Mouse (Mus musculus) embryonic facial prominence, embryonic 12.5 days (tissue): ENCODE results near the gene Dlx4. TPM values are rescaled to one million over a fixed set of nuclear protein-coding genes. Genes with fewer than 3 reads are reported as not detected.
A peak's percentile ranks its signal among the peaks of the same experiment; 100 is the strongest.

Experiments
- ATAC-seq: fragments of 200-750 bp; cut with Nextera tagmentation; 2 replicates; pipeline ENCODE4 v1.8.0; 2017; ENCODE audit not compliant: insufficient number of reproducible peaks, insufficient read depth, low FRiP score, low TSS enrichment
- H3K27ac ChIP-seq: fragments of 300-500 bp; sonication (generic); 2 replicates; pipeline ENCODE4 v1.5.1; 2016; ENCODE audit warnings: mild to moderate bottlenecking
- H3K27me3 ChIP-seq: fragments of 300-500 bp; sonication (generic); 2 replicates; pipeline ENCODE4 v1.6.1; 2016; ENCODE audit warnings: mild to moderate bottlenecking, moderate library complexity
- H3K36me3 ChIP-seq: fragments of 300-500 bp; sonication (generic); 2 replicates; pipeline ENCODE4 v1.6.1; 2016; ENCODE audit warnings: mild to moderate bottlenecking
- H3K4me1 ChIP-seq: fragments of 300-500 bp; sonication (generic); 2 replicates; pipeline ENCODE4 v1.6.1; 2016
- H3K4me2 ChIP-seq: fragments of 300-500 bp; sonication (generic); replicated peaks from 2 replicates; pipeline ENCODE4 v1.6.1; 2016; ENCODE audit warnings: mild to moderate bottlenecking, moderate library complexity
- H3K4me3 ChIP-seq: fragments of 300-500 bp; sonication (generic); 2 replicates; pipeline ENCODE4 v1.5.1; 2016; ENCODE audit warnings: mild to moderate bottlenecking
- H3K9ac ChIP-seq: fragments of 300-500 bp; sonication (generic); 2 replicates; pipeline ENCODE4 v1.6.1; 2016; ENCODE audit warnings: mild to moderate bottlenecking, moderate library complexity
- H3K9me3 ChIP-seq: fragments of 300-500 bp; sonication (generic); 2 replicates; pipeline ENCODE4 v1.6.1; 2016; ENCODE audit warnings: mild to moderate bottlenecking, moderate library complexity
- WGBS: fragments of 180-500 bp; shearing (Covaris S2); methylation state at CpG from one replicate; pipeline ENCODE4 v1.1.7; 2016; 5-methylcytosine and 5-hydroxymethylcytosine counted together
- polyA plus RNA-seq: library from polyadenylated mRNA; unstranded; fragments of >200 nt; fragmentation: Nextera tagmentation; extraction: Ambion mirVana; gene quantifications from 2 replicates; pipeline ENCODE4 v1.2.1, GENCODE M21; 2016

The Dlx4 gene
- polyA plus RNA-seq, 1 experiment from 2014 or later = 4.9 TPM

- ATAC-seq = no peak
- H3K27ac ChIP-seq = no peak overlapping the region
- H3K9me3 ChIP-seq = no peaks in the 10 kb centered on the region
- no peak overlapping the region for H3K4me2 ChIP-seq
- H3K4me1 ChIP-seq = peaks cover 22% of the 10 kb centered on the region
- H3K4me3 ChIP-seq = no peak overlapping the region
- H3K36me3 ChIP-seq = no peaks in the 10 kb centered on the region
- no peaks in the 10 kb centered on the region for H3K27me3 ChIP-seq
- no peak overlapping the region for H3K9ac ChIP-seq
- 27% methylated on average over 3 of the region's 3 CpGs for WGBS
These were observed 45.7 kb downstream of the Dlx4 start for GRCm38 (mm10) chr11:95100393-95100792.

DNA sequence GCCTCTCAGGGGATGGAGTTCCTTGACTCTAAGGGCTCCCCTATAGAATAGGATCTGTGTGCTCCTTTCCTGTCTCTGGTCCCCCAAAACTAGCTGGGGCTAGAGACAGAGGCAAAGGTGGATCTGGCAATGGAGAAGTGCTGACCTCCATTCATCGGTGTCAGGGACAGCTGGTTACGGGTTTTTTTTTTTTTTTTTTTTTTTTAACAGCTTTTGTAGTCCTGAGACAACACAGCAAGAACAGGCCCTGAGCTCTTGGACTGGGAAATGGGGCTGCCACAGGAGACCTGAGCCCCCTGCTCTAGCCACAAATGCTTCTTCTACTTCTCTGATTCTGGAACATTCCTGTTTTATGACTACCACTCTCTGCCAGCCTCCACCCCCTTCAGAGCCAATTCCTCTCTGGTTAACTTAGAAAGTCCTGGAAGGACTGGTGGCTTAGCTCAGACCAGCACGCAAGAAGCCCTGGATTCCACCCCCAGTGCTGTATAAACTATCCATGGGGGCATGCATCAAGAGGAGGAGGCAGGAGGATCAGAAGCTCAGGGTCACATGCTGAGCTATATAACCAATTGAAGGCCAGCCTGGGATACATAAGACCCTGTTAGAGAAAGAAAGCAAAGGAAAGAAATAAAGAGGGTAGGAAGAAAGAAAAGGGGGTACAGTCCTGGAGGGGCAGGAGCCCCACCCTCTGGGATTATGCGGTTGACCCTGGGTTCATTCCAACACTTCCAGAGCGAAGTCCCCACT is 47.5 kb downstream of the Dlx4 start:
- 78% methylated on average over 5 of the region's 5 CpGs for WGBS
- no peak overlapping the region for H3K27ac ChIP-seq

GRCm38 (mm10) chr11:95097889-95098288 is 48.2 kb downstream of the Dlx4 start:
- no peaks in the 10 kb centered on the region for H3K27me3 ChIP-seq
- no peak overlapping the region for H3K4me2 ChIP-seq
- no peaks in the 10 kb centered on the region for H3K36me3 ChIP-seq
- peaks cover 14% of the 10 kb centered on the region for H3K4me1 ChIP-seq
- H3K9ac ChIP-seq = no peak overlapping the region
- no peak for ATAC-seq
- H3K27ac ChIP-seq = no peak overlapping the region
- WGBS = 70% methylated on average over 6 of the region's 6 CpGs
- H3K4me3 ChIP-seq = no peak overlapping the region
- 0 out of 2 replicates have a peak, but pooled peaks cover 4% of the 10 kb centered on the region for H3K9me3 ChIP-seq

More for the DNA sequence above, 47.5 kb downstream of the Dlx4 start:
- no peaks in the 10 kb centered on the region for H3K27me3 ChIP-seq
- H3K36me3 ChIP-seq = no peaks in the 10 kb centered on the region
- 0 out of 2 replicates have a peak, but pooled peaks cover 4% of the 10 kb centered on the region for H3K9me3 ChIP-seq
- ATAC-seq = no peak
- H3K4me1 ChIP-seq = peaks cover 14% of the 10 kb centered on the region
- no peak overlapping the region for H3K4me3 ChIP-seq
- H3K9ac ChIP-seq = no peak overlapping the region
- no peak overlapping the region for H3K4me2 ChIP-seq

DNA sequence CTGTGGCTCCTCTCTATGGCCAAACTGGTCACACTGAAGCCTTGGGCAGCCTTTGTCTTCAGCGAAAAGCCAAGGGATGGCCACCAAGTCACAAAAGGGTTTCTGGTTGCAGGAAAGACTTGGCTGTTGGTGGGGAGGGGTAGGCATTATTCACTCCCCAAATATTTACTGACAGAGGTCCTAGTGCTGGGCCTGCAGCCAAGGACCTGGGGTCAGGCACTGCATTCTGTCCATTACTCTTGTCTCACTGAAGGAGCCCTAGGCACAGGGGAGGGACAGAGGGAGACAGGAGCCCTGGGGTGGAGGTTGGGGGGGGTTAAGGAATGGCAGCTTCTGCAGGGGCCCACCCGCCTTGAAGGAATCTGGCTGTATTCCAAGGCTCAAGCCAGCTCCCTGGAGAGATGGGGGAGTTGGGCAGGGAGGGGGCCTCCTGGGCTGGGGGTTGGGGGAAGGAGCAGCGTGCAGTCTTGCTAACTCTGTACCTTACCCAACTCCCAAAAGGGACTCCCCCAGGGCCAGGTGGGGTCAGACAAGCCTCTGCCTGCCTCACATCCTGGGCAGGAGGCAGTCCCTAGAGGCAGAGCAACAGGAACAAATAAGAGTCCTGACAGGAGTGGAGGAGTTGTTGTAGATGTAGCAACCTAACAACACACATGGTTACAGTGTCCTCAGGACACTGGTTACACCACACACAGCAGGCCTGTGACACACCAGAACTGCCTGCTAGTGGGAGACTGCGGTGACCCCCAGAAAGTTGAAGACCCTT is 49.3 kb downstream of the Dlx4 start:
- Histone ChIP-seq H3K36me3 (no peaks in the 10 kb centered on the region), H3K9me3 (0 out of 2 replicates have a peak, but pooled peaks cover 4% of the 10 kb centered on the region), H3K27me3 (no peaks in the 10 kb centered on the region), H3K27ac (peak overlapping the region; percentile 2), H3K4me2 (peak overlapping the region; percentile 8; the same call in 1 of the 2 replicates), H3K4me1 (peaks cover 14% of the 10 kb centered on the region), H3K9ac (no peak overlapping the region), H3K4me3 (no peak overlapping the region)
- ATAC-seq = peak; percentile 36
- WGBS = 42% methylated on average over 4 of the region's 4 CpGs

DNA sequence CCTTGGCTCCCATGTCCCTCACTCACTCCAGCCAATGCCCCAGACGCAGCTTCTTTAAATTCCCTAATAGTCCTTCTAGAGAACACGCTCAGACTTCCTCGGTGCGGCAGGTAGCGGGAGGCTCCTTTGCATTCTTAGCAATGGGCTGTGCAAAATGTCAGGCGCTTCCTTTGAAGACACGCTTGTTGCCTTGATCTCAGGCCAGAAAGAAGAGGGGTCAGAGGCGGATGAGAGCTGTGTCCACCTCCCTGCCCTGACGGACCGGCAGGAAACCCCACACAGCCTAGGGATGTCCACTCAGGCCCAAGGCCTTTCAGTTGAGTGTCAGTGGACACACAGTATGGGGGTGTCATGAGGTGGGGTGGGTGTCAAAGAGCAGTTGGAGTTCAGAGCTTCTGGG is 50.5 kb downstream of the Dlx4 start:
- Histone ChIP-seq H3K27me3 (no peaks in the 10 kb centered on the region), H3K9ac (no peak overlapping the region), H3K4me1 (peaks cover 14% of the 10 kb centered on the region), H3K36me3 (no peaks in the 10 kb centered on the region), H3K27ac (no peak overlapping the region), H3K4me3 (no peak overlapping the region), H3K4me2 (no peak overlapping the region), H3K9me3 (0 out of 2 replicates have a peak, but pooled peaks cover 4% of the 10 kb centered on the region)
- 79% methylated on average over 10 of the region's 10 CpGs for WGBS
- ATAC-seq = no peak

DNA sequence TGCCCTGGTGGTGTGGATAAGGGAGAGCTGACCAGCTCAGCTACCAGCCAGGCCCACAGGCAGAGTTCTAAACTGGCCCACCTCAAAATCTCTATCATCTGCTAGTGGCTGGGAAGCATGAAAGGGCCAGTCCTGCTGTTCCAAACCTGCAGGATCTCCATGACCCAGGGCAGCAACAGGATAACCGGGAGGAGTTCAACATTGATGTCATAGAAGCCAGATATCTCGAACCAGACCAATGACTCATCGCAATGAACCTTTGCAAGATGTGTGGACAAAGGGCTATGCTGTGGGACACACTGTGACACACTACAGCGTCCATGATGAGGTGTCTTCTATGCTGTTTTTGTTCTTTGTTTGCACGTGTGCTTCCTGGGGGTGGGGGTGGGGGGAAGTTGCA is 53.0 kb downstream of the Dlx4 start:
- 81% methylated on average over 5 of the region's 5 CpGs for WGBS
- H3K4me2 ChIP-seq = no peak overlapping the region
- ATAC-seq = no peak
- H3K9me3 ChIP-seq = 0 out of 2 replicates have a peak, but pooled peaks cover 4% of the 10 kb centered on the region
- H3K4me1 ChIP-seq = peaks cover 19% of the 10 kb centered on the region
- H3K36me3 ChIP-seq = no peaks in the 10 kb centered on the region
- H3K4me3 ChIP-seq = no peak overlapping the region
- H3K9ac ChIP-seq = no peak overlapping the region
- no peaks in the 10 kb centered on the region for H3K27me3 ChIP-seq
- H3K27ac ChIP-seq = no peak overlapping the region

Other genes starting within 250 kb of the Dlx4 start
- 512 and 623 TPM in 2 replicates for gene Col1a1, start 210.0 kb downstream of the Dlx4 start, polyA plus RNA-seq
- not detected in 2 replicates for gene Hils1, start 178.7 kb downstream of the Dlx4 start, polyA plus RNA-seq
- 1.5 and 1.8 TPM in 2 replicates for gene Sgca, start 169.9 kb downstream of the Dlx4 start, polyA plus RNA-seq
- 14.4 TPM in 2 replicates for gene Ppp1r9b, start 155.2 kb downstream of the Dlx4 start, polyA plus RNA-seq
- gene Samd14, start 136.4 kb downstream of the Dlx4 start, polyA plus RNA-seq = 50.3 and 50.9 TPM in 2 replicates
- gene Pdk2, start 104.9 kb downstream of the Dlx4 start, polyA plus RNA-seq = 27.5 and 30.4 TPM in 2 replicates
- 10.5 and 10.9 TPM in 2 replicates for gene Itga3, start 69.5 kb downstream of the Dlx4 start, polyA plus RNA-seq
- 20.2 and 21.8 TPM in 2 replicates for gene Dlx3, start 26.1 kb downstream of the Dlx4 start, polyA plus RNA-seq
- 0.29 TPM in 1 of 2 replicates, not detected in the other for gene Tac4, start 115.3 kb upstream of the Dlx4 start, polyA plus RNA-seq
- 77.8 and 82.1 TPM in 2 replicates for gene Kat7, start 164.0 kb upstream of the Dlx4 start, polyA plus RNA-seq
- gene Fam117a, start 190.8 kb upstream of the Dlx4 start, polyA plus RNA-seq = 18.8 and 20.3 TPM in 2 replicates
- gene Slc35b1, start 238.4 kb upstream of the Dlx4 start, polyA plus RNA-seq = 117 and 126 TPM in 2 replicates